Mouse (Mus musculus) brain, embryonic 14.5 days (tissue): ENCODE measurements around the gene Cxcr6.

Experiments used
- CTCF ChIP-seq: fragments of 200-500 bp; IDR thresholded peaks from 2 replicates; pipeline ENCODE4 v1.5.1; 2012; ENCODE audit warnings: inconsistent platforms, mild to moderate bottlenecking, moderate library complexity, borderline replicate concordance; ENCODE audit not compliant: insufficient read depth, insufficient read length; ENCODE audit errors: extremely low read depth
- POLR2A ChIP-seq: fragments of 200-500 bp; IDR thresholded peaks from 2 replicates; pipeline ENCODE4 v1.6.1; 2012; ENCODE audit warnings: mild to moderate bottlenecking, inconsistent platforms, borderline replicate concordance; ENCODE audit not compliant: poor library complexity, insufficient read depth, insufficient read length, severe bottlenecking; ENCODE audit errors: extremely low read depth

- TF ChIP-seq POLR2A (peak; percentile 22; the same call in 1 of the 2 replicates), CTCF (no peak)
Measured at GRCm38 (mm10) chr9:123851713-123852448, 45.6 kb downstream of the Cxcr6 start, which contains the start of gene Fyco1.
